Mouse (Mus musculus) megakaryocyte, embryonic 14.5 days (primary cell): ENCODE measurements at regions not wholly inside any gene's neighbourhood (a gene's known extent, or its start where the extent isn't known, plus 50 kb on each side); places are given as distances from the start of the nearest gene placed in this dataset.

Experiments used
- FLI1 ChIP-seq: IDR thresholded peaks from 2 replicates; pipeline ENCODE4 v1.6.1; 2012; ENCODE audit warnings: low read length, inconsistent platforms, mixed read lengths
- GATA1 ChIP-seq: IDR thresholded peaks from 3 replicates; pipeline ENCODE4 v1.6.1; 2012; ENCODE audit warnings: mixed read lengths, low read length, inconsistent platforms, borderline replicate concordance

GRCm38 (mm10) chr6:84419281-84419680, 174.4 kb downstream of the Cyp26b1 start:
- TF ChIP-seq GATA1 (no peak), FLI1 (no peak)
